Mouse (Mus musculus) R1 (cell line): ENCODE measurements around the gene 1700123O20Rik.

Experiments used
- DNase-seq: peaks from one replicate; pipeline ENCODE4 v3.0.0-alpha.2; 2018; ENCODE audit warnings: low read depth, low spot score

Gene 1700123O20Rik

GRCm38 (mm10) chr14:54724049-54724448 lies 38.0 kb downstream of the 1700123O20Rik start:
- no peak for DNase-seq

GRCm38 (mm10) chr14:54727565-54727964 lies 41.5 kb downstream of the 1700123O20Rik start:
- no peak for DNase-seq

- DNase-seq: peak; percentile 64
These were observed 43.0 kb downstream of the 1700123O20Rik start for GRCm38 (mm10) chr14:54728823-54729653.

GRCm38 (mm10) chr14:54730305-54730704 lies 44.3 kb downstream of the 1700123O20Rik start:
- no peak for DNase-seq

GRCm38 (mm10) chr14:54732206-54732605 lies 46.2 kb downstream of the 1700123O20Rik start:
- DNase-seq: no peak

GRCm38 (mm10) chr14:54734004-54734403 lies 48.0 kb downstream of the 1700123O20Rik start:
- no peak for DNase-seq

- no peak for DNase-seq
These were observed 49.2 kb downstream of the 1700123O20Rik start for GRCm38 (mm10) chr14:54735221-54735620.

GRCm38 (mm10) chr14:54736555-54737552 lies 50.8 kb downstream of the 1700123O20Rik start:
- DNase-seq: no peak

- DNase-seq: no peak
These were observed 51.6 kb downstream of the 1700123O20Rik start for GRCm38 (mm10) chr14:54737634-54738033.
